Mouse (Mus musculus): ENCODE measurements around the gene Lpin2. TPM values are rescaled to one million over a fixed set of nuclear protein-coding genes. Genes with fewer than 3 reads are reported as not detected.

Gene Lpin2
- polyA plus RNA-seq, 2 experiments, result 31.4 to 36.1 TPM

DNA sequence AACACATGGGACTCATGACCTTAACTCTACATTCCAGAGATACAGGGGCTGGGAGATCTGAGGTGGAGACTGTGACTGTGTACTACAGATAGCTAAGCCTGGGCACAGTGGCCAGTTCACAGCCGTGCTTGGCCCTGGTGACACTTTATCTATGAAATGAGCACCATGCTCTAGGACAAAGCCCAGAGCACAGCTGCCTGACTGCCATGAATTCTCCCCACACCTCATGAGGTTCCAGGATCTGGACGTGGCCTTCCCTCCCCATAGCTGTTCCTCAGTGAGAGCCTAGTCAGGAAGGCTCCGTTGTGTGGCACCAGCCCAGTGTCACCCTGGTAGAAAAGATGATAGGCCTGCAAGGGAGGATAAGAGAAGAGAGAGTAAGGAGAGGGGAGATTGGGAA, 86.2 kb downstream of the Lpin2 start:
- DNase-seq (ENCODE audit: low spot score) (no peak), ATAC-seq (ENCODE audit: low FRiP score, low read depth) (no peak)
- Histone ChIP-seq H3K4me2 (replicated peaks; ENCODE audit: low read depth, low read length, severe bottlenecking) (no peak overlapping the region), H3K4me1 (ENCODE audit: control insufficient read depth, insufficient read depth, low read length) (no peaks in the 10 kb centered on the region), H3K9ac (ENCODE audit: low read depth, low read length, severe bottlenecking) (no peak overlapping the region), H3K27me3 (ENCODE audit: control insufficient read depth, insufficient read depth, low read length) (no peaks in the 10 kb centered on the region), H3K27ac (replicated peaks; ENCODE audit: low read depth, low read length) (no peak overlapping the region), H3K9me3 (ENCODE audit: control insufficient read depth, low read length) (no peaks in the 10 kb centered on the region), H3K36me3 (ENCODE audit: control insufficient read depth, insufficient read depth, low read length) (no peaks in the 10 kb centered on the region; the same call in 1 of the 2 replicates), H3K4me3 (replicated peaks; ENCODE audit: low read length) (no peak overlapping the region)
- 83% methylated on average over 3 of the region's 3 CpGs for WGBS
- no peak for TF ChIP-seq POLR2A (IDR thresholded peaks at IDR 0.05; ENCODE audit: borderline replicate concordance, extremely low read depth, insufficient read depth, insufficient read length)

DNA sequence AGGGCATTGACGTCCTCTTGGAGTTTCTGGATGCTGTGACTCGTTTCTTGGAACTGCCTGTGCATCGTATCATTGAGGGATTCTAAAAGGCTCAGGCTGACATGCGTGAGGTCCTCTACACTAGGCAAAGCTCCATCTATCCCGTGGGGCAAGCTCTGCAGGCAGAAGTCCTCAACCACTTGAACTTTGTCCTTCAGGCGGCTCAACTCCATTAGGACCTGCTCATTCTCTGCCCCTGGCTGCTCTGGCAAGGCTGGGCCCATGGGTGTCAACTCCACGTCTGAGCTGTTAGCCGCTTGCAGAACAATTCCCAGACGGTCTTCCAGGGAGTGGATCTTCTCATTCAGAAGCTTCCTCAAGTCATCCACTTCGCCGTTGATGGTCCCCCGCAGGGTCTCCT, 91.5 kb downstream of the Lpin2 start:
- ATAC-seq (ENCODE audit: low FRiP score, low read depth) (no peak), DNase-seq (ENCODE audit: low spot score) (no peak)
- Histone ChIP-seq H3K27ac (replicated peaks; ENCODE audit: low read depth, low read length) (no peak overlapping the region), H3K4me1 (ENCODE audit: control insufficient read depth, insufficient read depth, low read length) (no peaks in the 10 kb centered on the region), H3K4me2 (replicated peaks; ENCODE audit: low read depth, low read length, severe bottlenecking) (no peak overlapping the region), H3K27me3 (ENCODE audit: control insufficient read depth, insufficient read depth, low read length) (no peaks in the 10 kb centered on the region), H3K9me3 (ENCODE audit: control insufficient read depth, low read length) (no peaks in the 10 kb centered on the region), H3K9ac (ENCODE audit: low read depth, low read length, severe bottlenecking) (no peak overlapping the region), H3K4me3 (replicated peaks; ENCODE audit: low read length) (no peak overlapping the region), H3K36me3 (ENCODE audit: control insufficient read depth, insufficient read depth, low read length) (peaks cover 9% of the 10 kb centered on the region)
- no peak for TF ChIP-seq POLR2A (IDR thresholded peaks at IDR 0.05; ENCODE audit: borderline replicate concordance, extremely low read depth, insufficient read depth, insufficient read length)
- 96% methylated on average over 12 of the region's 12 CpGs for WGBS

DNA sequence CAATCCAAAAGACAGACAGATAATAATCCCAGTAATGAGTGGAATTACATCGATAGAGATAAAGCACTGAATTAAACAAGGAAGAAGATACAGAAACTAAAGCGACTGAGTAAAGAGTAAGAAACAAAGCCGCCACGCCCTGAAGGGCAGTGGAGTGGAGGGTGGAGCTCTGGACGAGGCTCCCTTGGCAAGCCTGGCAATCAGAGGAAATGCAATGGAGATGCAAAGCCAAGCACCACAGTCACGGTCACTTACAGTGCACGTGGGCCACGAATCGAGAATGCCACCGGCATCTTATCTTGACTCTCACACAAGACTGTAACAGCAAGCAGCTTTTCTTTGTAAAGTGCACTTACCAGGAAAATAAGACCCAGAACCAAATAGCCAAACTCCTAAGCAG, 94.4 kb downstream of the Lpin2 start:
- Histone ChIP-seq H3K4me2 (replicated peaks; ENCODE audit: low read depth, low read length, severe bottlenecking) (no peak overlapping the region), H3K4me3 (replicated peaks; ENCODE audit: low read length) (no peak overlapping the region), H3K36me3 (ENCODE audit: control insufficient read depth, insufficient read depth, low read length) (peaks cover 9% of the 10 kb centered on the region), H3K9ac (ENCODE audit: low read depth, low read length, severe bottlenecking) (no peak overlapping the region), H3K27ac (replicated peaks; ENCODE audit: low read depth, low read length) (no peak overlapping the region), H3K9me3 (ENCODE audit: control insufficient read depth, low read length) (no peaks in the 10 kb centered on the region), H3K27me3 (ENCODE audit: control insufficient read depth, insufficient read depth, low read length) (no peaks in the 10 kb centered on the region), H3K4me1 (ENCODE audit: control insufficient read depth, insufficient read depth, low read length) (no peaks in the 10 kb centered on the region)
- ATAC-seq (ENCODE audit: low FRiP score, low read depth), result no peak
- no peak for TF ChIP-seq POLR2A (IDR thresholded peaks at IDR 0.05; ENCODE audit: borderline replicate concordance, extremely low read depth, insufficient read depth, insufficient read length)
- DNase-seq (ENCODE audit: low spot score), result no peak
- 89% methylated on average over 10 of the region's 10 CpGs for WGBS

DNA sequence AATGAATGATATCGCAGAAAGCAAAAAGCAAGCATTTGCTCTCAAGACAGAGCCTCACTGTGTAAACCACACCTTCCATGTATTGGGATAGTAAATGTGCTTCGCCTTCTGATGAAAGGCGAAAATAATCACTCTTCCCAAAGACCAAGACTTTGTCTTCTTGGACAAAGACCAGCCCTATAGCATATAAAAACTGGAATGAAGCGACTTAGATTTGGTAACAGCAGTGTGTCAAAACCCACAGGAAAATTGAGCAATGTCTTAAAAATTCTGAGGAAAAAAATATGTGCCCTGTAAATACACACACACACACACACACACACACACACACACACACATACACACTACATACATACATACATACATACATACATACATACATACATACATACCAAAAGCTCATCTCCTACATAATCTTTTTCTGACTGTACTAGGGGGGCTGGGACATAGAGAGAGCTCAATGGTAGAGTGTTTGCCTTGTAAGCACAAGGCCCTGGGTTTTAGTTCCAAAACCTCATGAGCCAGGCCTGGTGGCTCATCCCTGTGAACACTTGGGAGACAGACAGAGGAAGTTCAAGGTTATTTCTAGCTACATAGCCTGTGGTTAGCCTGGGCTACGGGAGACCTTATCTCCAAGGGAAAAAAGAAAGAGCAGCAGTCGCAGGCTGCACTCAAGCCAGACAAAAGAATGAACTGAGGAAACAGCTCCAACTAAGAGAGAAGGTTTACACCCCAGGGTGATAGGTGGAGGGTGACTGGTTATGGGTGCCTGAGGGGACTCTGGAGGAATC, 95.5 kb downstream of the Lpin2 start:
- ATAC-seq (ENCODE audit: low FRiP score, low read depth), result no peak
- no peak for TF ChIP-seq POLR2A (IDR thresholded peaks at IDR 0.05; ENCODE audit: borderline replicate concordance, extremely low read depth, insufficient read depth, insufficient read length)
- no peak overlapping the region for H3K4me2 ChIP-seq (replicated peaks; ENCODE audit: low read depth, low read length, severe bottlenecking)
- no peak overlapping the region for H3K9ac ChIP-seq (ENCODE audit: low read depth, low read length, severe bottlenecking)
- H3K36me3 ChIP-seq (ENCODE audit: control insufficient read depth, insufficient read depth, low read length), result peaks cover 9% of the 10 kb centered on the region
- H3K9me3 ChIP-seq (ENCODE audit: control insufficient read depth, low read length), result no peaks in the 10 kb centered on the region
- no peaks in the 10 kb centered on the region for H3K27me3 ChIP-seq (ENCODE audit: control insufficient read depth, insufficient read depth, low read length)
- DNase-seq (ENCODE audit: low spot score), result no peak
- H3K4me3 ChIP-seq (replicated peaks; ENCODE audit: low read length), result no peak overlapping the region
- H3K4me1 ChIP-seq (ENCODE audit: control insufficient read depth, insufficient read depth, low read length), result no peaks in the 10 kb centered on the region
- no peak overlapping the region for H3K27ac ChIP-seq (replicated peaks; ENCODE audit: low read depth, low read length)
- WGBS, result 93% methylated on average over 6 of the region's 6 CpGs

DNA sequence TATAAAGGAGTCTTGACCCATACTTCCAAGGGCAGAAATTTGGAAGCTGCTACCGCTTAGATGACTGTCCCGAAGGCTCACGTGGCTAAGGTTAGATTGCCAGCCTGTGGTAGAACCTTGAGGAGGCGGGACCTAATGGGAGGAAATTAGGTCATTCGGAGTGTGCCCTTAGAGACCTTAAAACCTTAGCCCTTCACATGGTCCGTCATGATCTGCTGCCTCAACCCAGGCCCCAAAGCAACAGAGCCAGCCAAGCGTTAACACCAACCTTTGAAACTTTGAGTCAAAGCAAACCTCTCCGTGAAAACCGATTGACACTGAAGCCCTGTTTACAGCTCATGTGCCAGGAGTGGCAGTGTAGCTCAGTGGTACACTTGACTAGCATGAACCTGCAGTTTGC, 100.4 kb downstream of the Lpin2 start:
- Histone ChIP-seq H3K4me1 (ENCODE audit: control insufficient read depth, insufficient read depth, low read length) (peaks cover 22% of the 10 kb centered on the region), H3K4me2 (replicated peaks; ENCODE audit: low read depth, low read length, severe bottlenecking) (no peak overlapping the region), H3K27me3 (ENCODE audit: control insufficient read depth, insufficient read depth, low read length) (no peaks in the 10 kb centered on the region), H3K9me3 (ENCODE audit: control insufficient read depth, low read length) (no peaks in the 10 kb centered on the region), H3K4me3 (replicated peaks; ENCODE audit: low read length) (no peak overlapping the region), H3K36me3 (ENCODE audit: control insufficient read depth, insufficient read depth, low read length) (no peaks in the 10 kb centered on the region; the same call in 1 of the 2 replicates), H3K9ac (ENCODE audit: low read depth, low read length, severe bottlenecking) (no peak overlapping the region), H3K27ac (replicated peaks; ENCODE audit: low read depth, low read length) (no peak overlapping the region)
- WGBS, result 87% methylated on average over 9 of the region's 9 CpGs
- TF ChIP-seq POLR2A (IDR thresholded peaks at IDR 0.05; ENCODE audit: borderline replicate concordance, extremely low read depth, insufficient read depth, insufficient read length), result no peak
- DNase-seq (ENCODE audit: low spot score) (no peak), ATAC-seq (ENCODE audit: low FRiP score, low read depth) (no peak)

Measured in limb, embryonic 14.5 days (tissue).